In genomic region chr19:29488420-29488819, GRCm38 (mm10) we compare ENCODE assay signal across 18 mouse cellular contexts. TPM values are rescaled to one million over a fixed set of nuclear protein-coding genes. Genes with fewer than 3 reads are reported as not detected.
DNase-seq lines count a peak whose midpoint lies in the region; ATAC-seq and TF ChIP-seq lines count a peak whose summit lies in the region.
"Had no signal": no experiment of that assay in that cellular context is flagged by ENCODE, and none has a peak within 500 bp of the region (broad histone marks: within the 10 kb centered on the region; RNA-seq: fewer than 3 reads in every experiment).

No protein-coding gene starts in this region.

- H3K9me3 ChIP-seq in megakaryocyte, embryonic 14.5 days = no peaks in the 10 kb centered on the region
- H3K9me3 ChIP-seq: embryonic facial prominence, embryonic 12.5 days; heart, embryonic 10.5 days; limb, embryonic 13.5 days had no signal

- no peak for TF ChIP-seq CTCF in gastrocnemius, adult 2 months (IDR thresholded peaks at IDR 0.05)

- H3K4me1 ChIP-seq in megakaryocyte, embryonic 14.5 days = peaks cover 58% of the 10 kb centered on the region
- H3K4me1 ChIP-seq: embryonic facial prominence, embryonic 12.5 days had no signal

- 0 out of 2 replicates have a peak overlapping the region, but pooled peaks have one; percentile 20 for H3K27ac ChIP-seq in gastrocnemius, adult 2 months
- H3K27ac ChIP-seq: embryonic facial prominence, embryonic 12.5 days; heart, embryonic 10.5 days; limb, embryonic 13.5 days had no signal

- no peak overlapping the region for H3K4me3 ChIP-seq in gastrocnemius, adult 2 months
- peak overlapping the region; percentile 43 for H3K4me3 ChIP-seq in megakaryocyte, embryonic 14.5 days (replicated peaks)
- H3K4me3 ChIP-seq: embryonic facial prominence, embryonic 12.5 days; heart, embryonic 10.5 days; limb, embryonic 13.5 days had no signal

- DNase-seq in gastrocnemius, adult 2 months = no peak
- no peak for DNase-seq in gastrocnemius, adult 18-20 months (ENCODE audit: low spot score)
- DNase-seq in layer of hippocampus, adult 11-12 months (ENCODE audit: low spot score) = peak; percentile 28
- DNase-seq in layer of hippocampus, postnatal 36 days = no peak
- DNase-seq in right cerebral cortex, adult 18-20 months = no peak
- DNase-seq in cerebellum, adult 8-10 months = no peak
- DNase-seq: cerebellum, adult 11-12 months; forebrain, postnatal 0 days; gastrocnemius, postnatal 25 days; lung, postnatal 36 days; right cerebral cortex, postnatal 4 days had no signal

- ATAC-seq in granulocyte monocyte progenitor cell, adult 5-6 weeks (replicated peaks; ENCODE audit: poor library complexity, severe bottlenecking) = peak; percentile 54
- ATAC-seq: forebrain, postnatal 0 days; midbrain, embryonic 16.5 days had no signal

- no peaks in the 10 kb centered on the region for H3K27me3 ChIP-seq in megakaryocyte, embryonic 14.5 days (replicated peaks)
- H3K27me3 ChIP-seq: CH12.LX; embryonic facial prominence, embryonic 12.5 days; limb, embryonic 13.5 days had no signal

- intact Hi-C loops in gastrocnemius, adult 2 months (cut with DNase I) = no loop called here

- H3K36me3 ChIP-seq in megakaryocyte, embryonic 14.5 days (replicated peaks; ENCODE audit: low read length) = no peaks in the 10 kb centered on the region
- H3K36me3 ChIP-seq: embryonic facial prominence, embryonic 12.5 days; heart, embryonic 10.5 days; limb, embryonic 13.5 days had no signal

RNA-seq across cellular contexts. Expression of gene Ric1, which starts 33.7 kb away (rescaled TPM):
- 10 to 100 TPM; 24.4 to 27.3 TPM for total RNA-seq in gastrocnemius, adult 2 months (2021)
- 10 to 100 TPM; 25.6 to 28.0 TPM for total RNA-seq in gastrocnemius, adult 18-20 months (2021)
- total RNA-seq in layer of hippocampus, postnatal 36 days (2021) = 10 to 100 TPM; 45.8 to 48.4 TPM
- 22.4 and 24.1 TPM in 2 replicates for total RNA-seq in granulocyte monocyte progenitor cell, adult 5-6 weeks (2014; fragmentation: Nextera tagmentation)
- 17.5 and 18.9 TPM in 2 replicates for total RNA-seq in granulocyte monocyte progenitor cell, adult 5-6 weeks (2017)
- polyA plus RNA-seq in megakaryocyte, embryonic 14.5 days (2012; ENCODE audit: insufficient read depth, low replicate concordance) = 1.0 and 1.4 TPM in 2 replicates
